Mouse (Mus musculus) midbrain, embryonic 11.5 days (tissue): Measurements from ENCODE around the gene Hcrtr1. TPM values are rescaled to one million over a fixed set of nuclear protein-coding genes. Genes with fewer than 3 reads are reported as not detected.

Source experiments
- ATAC-seq: fragments of 200-750 bp; cut with Nextera tagmentation; 2 replicates; pipeline ENCODE4 v1.8.0; 2017; ENCODE audit warnings: moderate TSS enrichment, moderate library complexity; ENCODE audit not compliant: low FRiP score
- DNase-seq: peaks from one replicate; pipeline ENCODE4 v3.0.0; 2015; ENCODE audit warnings: low spot score; ENCODE audit errors: missing footprints
- H3K27ac ChIP-seq: fragments of 300-500 bp; sonication (generic); 2 replicates; pipeline ENCODE4 v1.5.1; 2014; ENCODE audit warnings: low read depth, low read length
- H3K27me3 ChIP-seq: fragments of 300-500 bp; sonication (generic); 2 replicates; pipeline ENCODE4 v1.6.1; 2014; ENCODE audit warnings: mild to moderate bottlenecking, low read length, moderate library complexity, mixed read lengths; ENCODE audit not compliant: control insufficient read depth, insufficient read depth
- H3K36me3 ChIP-seq: fragments of 300-500 bp; sonication (generic); 2 replicates; pipeline ENCODE4 v1.6.1; 2014; ENCODE audit warnings: mild to moderate bottlenecking, low read length, moderate library complexity, mixed read lengths; ENCODE audit not compliant: control insufficient read depth, insufficient read depth
- H3K4me1 ChIP-seq: fragments of 300-500 bp; sonication (generic); 2 replicates; pipeline ENCODE4 v1.6.1; 2014; ENCODE audit warnings: low read length; ENCODE audit not compliant: control insufficient read depth, insufficient read depth
- H3K4me2 ChIP-seq: fragments of 300-500 bp; sonication (generic); 2 replicates; pipeline ENCODE4 v1.6.1; 2014; ENCODE audit warnings: mild to moderate bottlenecking, moderate library complexity
- H3K4me3 ChIP-seq: fragments of 300-500 bp; sonication (generic); 2 replicates; pipeline ENCODE4 v1.5.1; 2014; ENCODE audit warnings: low read depth, low read length
- H3K9ac ChIP-seq: fragments of 300-500 bp; sonication (generic); 2 replicates; pipeline ENCODE4 v1.6.1; 2014; ENCODE audit warnings: low read length
- H3K9me3 ChIP-seq: fragments of 300-500 bp; sonication (generic); 2 replicates; pipeline ENCODE4 v1.6.1; 2016; ENCODE audit warnings: low read length; ENCODE audit not compliant: control insufficient read depth
- WGBS: fragments of 180-500 bp; shearing (Covaris S2); extraction: QIAGEN DNeasy Blood & Tissue Kit; methylation state at CpG from one replicate; pipeline ENCODE4 v1.1.7; 2014; 5-methylcytosine and 5-hydroxymethylcytosine counted together
- polyA plus RNA-seq: library from polyadenylated mRNA; unstranded; fragments of >200 nt; fragmentation: Nextera tagmentation; extraction: Ambion mirVana; gene quantifications from 2 replicates; pipeline ENCODE4 v1.2.1, GENCODE M21; 2014

Hcrtr1 gene
- polyA plus RNA-seq, 1 experiment from 2014 or later = 0.18 TPM

DNA sequence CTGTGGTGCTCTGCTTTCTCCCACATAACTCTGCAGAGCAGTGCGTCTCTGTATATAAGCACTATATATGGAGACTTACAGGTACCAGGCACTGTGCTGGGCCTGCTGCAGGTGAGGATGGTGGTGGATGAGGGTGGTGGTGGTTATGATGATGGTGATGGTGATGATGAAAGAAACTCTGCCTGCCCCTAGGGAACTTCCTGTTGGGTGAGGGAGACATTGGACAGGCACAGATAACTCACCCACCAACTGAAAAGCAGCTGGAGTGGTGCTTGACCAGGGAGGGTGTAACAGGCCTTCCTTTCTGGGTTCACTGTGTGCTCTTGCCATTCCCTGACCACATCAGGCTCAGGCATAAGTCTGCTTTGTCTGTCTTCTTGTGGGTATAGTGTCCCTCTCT lies 26.4 kb downstream of the Hcrtr1 start:
- H3K9me3 ChIP-seq = no peaks in the 10 kb centered on the region
- 95% methylated on average over 1 of the region's 1 CpGs for WGBS
- no peak for ATAC-seq

DNA sequence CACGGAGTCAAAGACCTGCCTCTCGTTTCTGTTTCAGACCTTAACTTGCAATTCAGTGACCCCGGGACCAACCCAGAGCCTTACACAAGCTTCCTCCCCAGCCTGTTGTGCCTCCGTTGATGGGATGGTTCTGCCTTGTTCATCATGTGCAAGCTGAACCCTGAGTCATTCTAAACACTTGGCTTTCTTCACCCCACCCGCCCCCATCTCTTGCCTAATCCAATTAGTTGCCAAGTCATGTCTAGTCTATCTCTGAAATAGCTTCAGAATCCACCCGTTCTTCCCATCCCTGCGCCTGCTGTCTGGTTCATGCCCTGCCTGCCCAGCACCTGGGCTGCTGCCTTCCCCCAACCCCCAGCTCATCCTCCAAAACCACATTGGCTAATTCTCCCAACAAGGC lies 26.9 kb downstream of the Hcrtr1 start:
- no peaks in the 10 kb centered on the region for H3K9me3 ChIP-seq
- no peaks in the 10 kb centered on the region for H3K27me3 ChIP-seq
- DNase-seq = no peak
- no peak overlapping the region for H3K4me3 ChIP-seq
- 83% methylated on average over 7 of the region's 7 CpGs for WGBS
- H3K4me1 ChIP-seq = peaks cover 4% of the 10 kb centered on the region; the same call in 1 of the 2 replicates
- no peak for ATAC-seq
- H3K9ac ChIP-seq = no peak overlapping the region
- H3K36me3 ChIP-seq = no peaks in the 10 kb centered on the region
- H3K27ac ChIP-seq = no peak overlapping the region
- no peak overlapping the region for H3K4me2 ChIP-seq

More for the DNA sequence above, 26.4 kb downstream of the Hcrtr1 start:
- Histone ChIP-seq H3K36me3 (no peaks in the 10 kb centered on the region), H3K4me1 (peaks cover 4% of the 10 kb centered on the region; the same call in 1 of the 2 replicates), H3K27ac (no peak overlapping the region), H3K27me3 (no peaks in the 10 kb centered on the region), H3K4me2 (no peak overlapping the region), H3K9ac (no peak overlapping the region), H3K4me3 (no peak overlapping the region)
- no peak for DNase-seq

DNA sequence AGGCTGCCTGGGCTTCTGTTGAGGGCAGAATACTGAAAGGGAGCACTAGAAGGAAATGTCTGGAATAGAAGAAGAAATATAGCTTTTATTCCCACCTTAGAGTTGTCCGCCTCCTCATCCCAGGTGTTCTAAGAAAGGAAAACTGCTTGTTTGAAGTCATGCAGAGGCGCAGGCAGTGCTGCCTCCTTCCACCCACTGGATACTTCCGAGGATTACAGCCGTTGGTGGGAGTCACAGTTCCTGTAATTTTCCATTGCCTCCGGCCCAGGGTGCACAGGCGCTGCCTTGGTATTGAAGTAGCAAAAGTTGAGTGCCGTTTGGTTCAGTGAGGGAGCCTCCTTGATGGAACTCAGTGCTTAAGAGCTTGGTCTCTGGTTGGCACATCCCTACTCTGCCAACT lies 29.1 kb downstream of the Hcrtr1 start:
- DNase-seq (no peak), ATAC-seq (no peak)
- Histone ChIP-seq H3K27ac (no peak overlapping the region), H3K4me1 (peaks cover 4% of the 10 kb centered on the region; the same call in 1 of the 2 replicates), H3K4me2 (no peak overlapping the region), H3K9ac (no peak overlapping the region), H3K36me3 (no peaks in the 10 kb centered on the region), H3K9me3 (no peaks in the 10 kb centered on the region), H3K27me3 (no peaks in the 10 kb centered on the region), H3K4me3 (no peak overlapping the region)
- 89% methylated on average over 7 of the region's 7 CpGs for WGBS

- H3K9me3 ChIP-seq = no peaks in the 10 kb centered on the region
- no peak overlapping the region for H3K9ac ChIP-seq
- no peak overlapping the region for H3K27ac ChIP-seq
- 94% methylated on average over 9 of the region's 9 CpGs for WGBS
- ATAC-seq (no peak), DNase-seq (no peak)
- H3K4me3 ChIP-seq = no peak overlapping the region
- no peaks in the 10 kb centered on the region for H3K27me3 ChIP-seq
- H3K4me1 ChIP-seq = peaks cover 4% of the 10 kb centered on the region; the same call in 1 of the 2 replicates
- no peak overlapping the region for H3K4me2 ChIP-seq
- no peaks in the 10 kb centered on the region for H3K36me3 ChIP-seq
Observed at GRCm38 (mm10) chr4:130109666-130110065, 29.5 kb downstream of the Hcrtr1 start.

GRCm38 (mm10) chr4:130108929-130109328 lies 30.2 kb downstream of the Hcrtr1 start:
- no peak overlapping the region for H3K4me3 ChIP-seq
- WGBS = 86% methylated on average over 3 of the region's 3 CpGs
- ATAC-seq (no peak), DNase-seq (no peak)
- no peak overlapping the region for H3K9ac ChIP-seq
- H3K36me3 ChIP-seq = no peaks in the 10 kb centered on the region
- H3K9me3 ChIP-seq = no peaks in the 10 kb centered on the region
- H3K4me2 ChIP-seq = no peak overlapping the region
- no peaks in the 10 kb centered on the region for H3K27me3 ChIP-seq
- peaks cover 4% of the 10 kb centered on the region; the same call in 1 of the 2 replicates for H3K4me1 ChIP-seq
- no peak overlapping the region for H3K27ac ChIP-seq

DNA sequence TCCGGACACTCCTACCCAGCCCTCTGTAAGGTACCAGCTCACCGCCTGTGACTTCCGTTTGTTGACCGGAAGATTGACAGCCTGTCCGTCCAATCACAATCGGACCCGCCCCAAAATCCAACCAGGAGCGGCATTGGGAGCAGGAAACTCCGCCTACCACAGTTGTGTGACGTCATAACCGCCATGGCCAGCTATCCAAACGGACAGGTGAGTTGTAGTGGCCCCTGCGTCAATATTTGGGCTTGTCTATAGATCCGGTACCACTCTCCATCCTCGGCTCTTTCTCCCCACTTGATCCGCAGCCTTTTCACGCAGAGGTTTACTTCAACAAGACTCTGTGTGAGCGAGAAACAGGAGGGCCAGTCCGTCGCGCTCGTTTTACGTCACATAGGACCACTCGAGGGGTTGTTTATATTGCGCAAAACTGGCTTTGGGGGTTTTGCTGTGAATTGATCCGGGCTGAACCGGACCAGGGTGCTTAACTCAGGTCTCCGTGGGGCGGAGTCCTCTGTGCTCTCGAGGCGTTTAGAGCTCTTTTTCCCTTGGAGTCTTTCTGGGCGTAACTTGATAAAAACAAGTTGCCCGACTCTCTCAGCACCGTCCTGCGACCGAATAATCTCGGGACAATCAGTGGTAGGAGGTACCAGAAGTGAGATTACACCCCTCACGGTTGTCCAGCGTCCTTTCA lies 31.6 kb downstream of the Hcrtr1 start:
- 2% methylated on average over 39 of the region's 39 CpGs for WGBS
- Histone ChIP-seq H3K9me3 (no peaks in the 10 kb centered on the region), H3K27ac (peak overlapping the region; percentile 25; the same call in 1 of the 2 replicates), H3K4me1 (peaks cover 4% of the 10 kb centered on the region; the same call in 1 of the 2 replicates), H3K36me3 (no peaks in the 10 kb centered on the region), H3K27me3 (no peaks in the 10 kb centered on the region), H3K4me2 (peak overlapping the region; percentile 66), H3K4me3 (peak overlapping the region; percentile 79), H3K9ac (peak overlapping the region; percentile 74)
- DNase-seq = peak; percentile 100
- ATAC-seq = peak; percentile 97

GRCm38 (mm10) chr4:130107065-130107443 lies 32.1 kb downstream of the Hcrtr1 start:
- no peaks in the 10 kb centered on the region for H3K27me3 ChIP-seq
- DNase-seq (no peak), ATAC-seq (peak; percentile 71; the same call in 1 of the 2 replicates)
- H3K4me3 ChIP-seq = peak overlapping the region; percentile 79
- peak overlapping the region; percentile 46 for H3K4me2 ChIP-seq
- H3K4me1 ChIP-seq = peaks cover 4% of the 10 kb centered on the region; the same call in 1 of the 2 replicates
- H3K27ac ChIP-seq = peak overlapping the region; percentile 25; the same call in 1 of the 2 replicates
- H3K9me3 ChIP-seq = no peaks in the 10 kb centered on the region
- WGBS = 12% methylated on average over 14 of the region's 14 CpGs
- no peaks in the 10 kb centered on the region for H3K36me3 ChIP-seq
- H3K9ac ChIP-seq = peak overlapping the region; percentile 36; the same call in 1 of the 2 replicates

DNA sequence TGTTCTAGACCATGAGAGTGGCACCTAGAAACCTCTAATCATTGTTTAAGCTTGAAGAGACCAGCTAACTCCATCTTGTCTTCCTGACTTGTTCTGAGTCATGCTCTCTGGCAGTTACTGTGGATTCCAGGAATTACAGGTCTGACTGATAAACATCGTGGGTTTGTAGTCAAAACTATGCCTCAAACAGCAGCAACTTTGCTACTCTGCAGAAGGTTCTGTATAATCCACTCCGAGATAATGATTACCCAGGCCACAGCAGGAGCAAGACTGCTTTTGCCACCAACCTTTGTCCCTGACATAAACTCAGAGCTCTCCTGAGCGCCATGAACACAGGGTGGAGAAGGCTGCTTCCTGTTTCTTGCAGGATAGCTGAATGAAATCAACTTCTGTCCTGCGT lies 34.6 kb downstream of the Hcrtr1 start:
- DNase-seq (no peak), ATAC-seq (no peak)
- Histone ChIP-seq H3K9me3 (no peaks in the 10 kb centered on the region), H3K4me2 (no peak overlapping the region), H3K27ac (no peak overlapping the region), H3K36me3 (no peaks in the 10 kb centered on the region), H3K27me3 (no peaks in the 10 kb centered on the region; the same call in 1 of the 2 replicates), H3K4me1 (peaks cover 4% of the 10 kb centered on the region; the same call in 1 of the 2 replicates), H3K4me3 (no peak overlapping the region), H3K9ac (no peak overlapping the region)
- WGBS = 85% methylated on average over 4 of the region's 4 CpGs

DNA sequence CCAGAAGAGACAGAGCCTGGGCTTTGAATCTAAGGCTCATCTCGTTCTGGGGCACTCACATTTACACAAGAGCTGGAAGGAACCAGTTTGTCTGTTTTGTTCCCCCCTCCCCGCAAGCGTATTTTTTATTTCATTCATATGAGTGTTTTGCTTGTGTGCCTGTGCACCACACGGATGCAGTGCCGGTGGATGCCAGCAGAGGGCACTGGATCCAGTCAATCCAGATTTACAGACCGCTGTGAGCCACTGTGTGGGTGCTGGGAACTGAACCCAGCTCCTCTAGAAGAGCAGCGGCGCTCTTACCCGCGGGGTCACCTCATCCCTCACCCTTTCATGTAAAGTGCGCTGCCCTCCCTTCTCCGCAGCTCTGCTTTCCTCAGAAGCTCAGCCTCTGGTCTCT lies 35.5 kb downstream of the Hcrtr1 start:
- H3K27ac ChIP-seq = no peak overlapping the region
- H3K9me3 ChIP-seq = no peaks in the 10 kb centered on the region
- H3K4me2 ChIP-seq = no peak overlapping the region
- ATAC-seq (no peak), DNase-seq (no peak)
- 78% methylated on average over 12 of the region's 12 CpGs for WGBS
- no peak overlapping the region for H3K9ac ChIP-seq
- H3K27me3 ChIP-seq = no peaks in the 10 kb centered on the region; the same call in 1 of the 2 replicates
- no peak overlapping the region for H3K4me3 ChIP-seq
- H3K4me1 ChIP-seq = peaks cover 4% of the 10 kb centered on the region; the same call in 1 of the 2 replicates
- no peaks in the 10 kb centered on the region for H3K36me3 ChIP-seq
